Mouse (Mus musculus): ENCODE measurements at regions not wholly inside any gene's neighbourhood (a gene's known extent, or its start where the extent isn't known, plus 50 kb on each side); places are given as distances from the start of the nearest gene placed in this dataset.

- no peak overlapping the region for H3K4me2 ChIP-seq (replicated peaks)
- H3K27me3 ChIP-seq, result no peaks in the 10 kb centered on the region
- H3K4me1 ChIP-seq, result peaks cover 42% of the 10 kb centered on the region
- H3K36me3 ChIP-seq, result no peaks in the 10 kb centered on the region
- no peak overlapping the region for H3K4me3 ChIP-seq
- 74% methylated on average over 4 of the region's 4 CpGs for WGBS
- no peak overlapping the region for H3K27ac ChIP-seq
- H3K9me3 ChIP-seq, result no peaks in the 10 kb centered on the region
- no peak for ATAC-seq (ENCODE audit: low FRiP score, low read depth)
- H3K9ac ChIP-seq, result no peak overlapping the region
Measured at GRCm38 (mm10) chr13:52061881-52062280, 215.4 kb downstream of the Gadd45g start.

DNA sequence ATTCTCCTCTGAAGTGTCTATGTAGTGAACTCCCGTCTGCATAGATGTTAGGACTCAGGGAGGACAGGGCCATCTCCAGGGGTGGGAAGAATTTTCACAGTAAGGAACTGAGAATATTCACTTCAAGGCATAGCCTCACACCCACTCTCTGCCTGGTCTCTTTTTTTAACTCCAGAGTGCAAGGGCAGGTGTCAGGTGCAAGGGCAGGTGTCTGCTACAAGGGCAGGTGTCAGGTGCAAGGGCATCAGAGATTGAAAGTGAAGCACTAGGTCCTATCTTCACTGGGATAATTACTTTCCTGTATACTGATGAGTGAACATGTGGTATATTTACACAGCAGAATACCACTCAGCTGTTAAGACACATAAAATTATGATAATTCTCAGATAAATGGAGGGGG, 216.1 kb downstream of the Gadd45g start:
- no peak for ATAC-seq (ENCODE audit: low FRiP score, low read depth)
- Histone ChIP-seq H3K9ac (no peak overlapping the region), H3K9me3 (no peaks in the 10 kb centered on the region), H3K4me2 (replicated peaks) (no peak overlapping the region), H3K27me3 (no peaks in the 10 kb centered on the region), H3K4me3 (no peak overlapping the region), H3K27ac (no peak overlapping the region), H3K36me3 (no peaks in the 10 kb centered on the region), H3K4me1 (peaks cover 48% of the 10 kb centered on the region)
- WGBS, result 95% methylated on average over 1 of the region's 1 CpGs

GRCm38 (mm10) chr13:52065274-52065673, 218.8 kb downstream of the Gadd45g start:
- Histone ChIP-seq H3K4me1 (peaks cover 41% of the 10 kb centered on the region), H3K36me3 (no peaks in the 10 kb centered on the region), H3K27ac (no peak overlapping the region), H3K4me2 (replicated peaks) (no peak overlapping the region), H3K27me3 (no peaks in the 10 kb centered on the region), H3K9ac (no peak overlapping the region), H3K9me3 (no peaks in the 10 kb centered on the region), H3K4me3 (no peak overlapping the region)
- 82% methylated on average over 5 of the region's 5 CpGs for WGBS
- no peak for ATAC-seq (ENCODE audit: low FRiP score, low read depth)

- Histone ChIP-seq H3K36me3 (no peaks in the 10 kb centered on the region), H3K27me3 (no peaks in the 10 kb centered on the region), H3K4me1 (peaks cover 36% of the 10 kb centered on the region), H3K4me3 (no peak overlapping the region), H3K27ac (no peak overlapping the region), H3K4me2 (replicated peaks) (no peak overlapping the region), H3K9me3 (no peaks in the 10 kb centered on the region), H3K9ac (no peak overlapping the region)
- WGBS, result 31% methylated on average over 6 of the region's 6 CpGs
- ATAC-seq (ENCODE audit: low FRiP score, low read depth), result peak; percentile 68; the same call in 1 of the 2 replicates
Measured at GRCm38 (mm10) chr13:52065720-52066119, 219.2 kb downstream of the Gadd45g start.

DNA sequence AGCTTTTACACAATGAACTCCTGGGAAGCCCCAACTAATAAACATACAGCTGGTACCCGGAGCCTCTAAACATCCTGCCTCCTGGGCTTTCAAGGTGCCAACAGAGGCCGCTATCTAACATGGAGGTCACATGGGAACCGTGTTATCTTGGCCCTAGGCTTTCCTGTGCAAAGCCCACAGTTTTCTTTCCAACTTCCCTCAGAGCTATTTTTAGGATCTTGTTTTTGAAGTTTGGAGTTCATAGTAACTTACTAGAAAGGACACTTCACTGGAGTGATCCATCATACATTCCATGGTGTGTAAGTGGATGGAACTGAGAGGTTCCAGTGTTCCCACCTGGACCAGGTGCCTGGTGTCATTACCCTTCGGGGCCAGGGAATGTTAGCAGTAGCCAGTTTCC, 220.6 kb downstream of the Gadd45g start:
- H3K4me2 ChIP-seq (replicated peaks), result no peak overlapping the region
- H3K4me3 ChIP-seq, result no peak overlapping the region
- H3K9me3 ChIP-seq, result no peaks in the 10 kb centered on the region
- no peaks in the 10 kb centered on the region for H3K27me3 ChIP-seq
- no peak overlapping the region for H3K27ac ChIP-seq
- WGBS, result 39% methylated on average over 4 of the region's 4 CpGs
- no peaks in the 10 kb centered on the region for H3K36me3 ChIP-seq
- no peak overlapping the region for H3K9ac ChIP-seq
- H3K4me1 ChIP-seq, result peaks cover 32% of the 10 kb centered on the region
- ATAC-seq (ENCODE audit: low FRiP score, low read depth), result no peak

DNA sequence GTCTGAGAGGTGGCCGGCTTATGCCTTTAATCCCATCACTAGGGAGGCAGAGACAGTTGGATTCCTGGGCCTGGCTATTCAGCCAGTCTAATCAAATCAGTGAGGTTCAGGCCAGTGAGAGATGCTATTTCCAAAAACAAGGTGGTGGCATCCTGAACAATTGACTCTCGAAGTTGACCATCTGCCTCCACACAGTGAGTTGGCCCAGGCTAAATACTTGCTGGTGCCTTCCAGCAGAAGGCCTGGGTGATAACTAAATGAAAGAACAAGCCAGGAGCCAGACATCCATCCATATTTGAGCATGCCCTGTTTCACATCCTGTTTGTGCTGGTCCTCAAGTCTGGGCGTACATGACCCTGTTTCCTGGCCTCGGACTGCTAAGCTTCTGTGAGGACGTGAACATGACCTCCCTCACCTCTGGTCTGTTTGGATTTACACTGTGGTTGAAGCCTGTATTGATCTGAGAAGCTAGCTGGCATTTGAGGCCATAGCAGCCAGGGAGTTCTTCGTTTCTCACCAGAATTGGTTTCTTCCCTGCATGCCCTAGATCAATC, 222.5 kb downstream of the Gadd45g start:
- H3K9ac ChIP-seq, result no peak overlapping the region
- no peak overlapping the region for H3K4me2 ChIP-seq (replicated peaks)
- no peak overlapping the region for H3K27ac ChIP-seq
- no peak for ATAC-seq (ENCODE audit: low FRiP score, low read depth)
- no peaks in the 10 kb centered on the region for H3K36me3 ChIP-seq
- no peaks in the 10 kb centered on the region for H3K27me3 ChIP-seq
- H3K4me3 ChIP-seq, result no peak overlapping the region
- 63% methylated on average over 6 of the region's 6 CpGs for WGBS
- H3K4me1 ChIP-seq, result peaks cover 32% of the 10 kb centered on the region
- H3K9me3 ChIP-seq, result no peaks in the 10 kb centered on the region

GRCm38 (mm10) chr13:52069714-52070113, 223.2 kb downstream of the Gadd45g start:
- Histone ChIP-seq H3K4me2 (replicated peaks) (no peak overlapping the region), H3K4me3 (no peak overlapping the region), H3K9ac (no peak overlapping the region), H3K36me3 (no peaks in the 10 kb centered on the region), H3K4me1 (peaks cover 31% of the 10 kb centered on the region), H3K27ac (no peak overlapping the region), H3K9me3 (no peaks in the 10 kb centered on the region), H3K27me3 (no peaks in the 10 kb centered on the region)
- no peak for ATAC-seq (ENCODE audit: low FRiP score, low read depth)
- WGBS, result 71% methylated on average over 3 of the region's 3 CpGs

DNA sequence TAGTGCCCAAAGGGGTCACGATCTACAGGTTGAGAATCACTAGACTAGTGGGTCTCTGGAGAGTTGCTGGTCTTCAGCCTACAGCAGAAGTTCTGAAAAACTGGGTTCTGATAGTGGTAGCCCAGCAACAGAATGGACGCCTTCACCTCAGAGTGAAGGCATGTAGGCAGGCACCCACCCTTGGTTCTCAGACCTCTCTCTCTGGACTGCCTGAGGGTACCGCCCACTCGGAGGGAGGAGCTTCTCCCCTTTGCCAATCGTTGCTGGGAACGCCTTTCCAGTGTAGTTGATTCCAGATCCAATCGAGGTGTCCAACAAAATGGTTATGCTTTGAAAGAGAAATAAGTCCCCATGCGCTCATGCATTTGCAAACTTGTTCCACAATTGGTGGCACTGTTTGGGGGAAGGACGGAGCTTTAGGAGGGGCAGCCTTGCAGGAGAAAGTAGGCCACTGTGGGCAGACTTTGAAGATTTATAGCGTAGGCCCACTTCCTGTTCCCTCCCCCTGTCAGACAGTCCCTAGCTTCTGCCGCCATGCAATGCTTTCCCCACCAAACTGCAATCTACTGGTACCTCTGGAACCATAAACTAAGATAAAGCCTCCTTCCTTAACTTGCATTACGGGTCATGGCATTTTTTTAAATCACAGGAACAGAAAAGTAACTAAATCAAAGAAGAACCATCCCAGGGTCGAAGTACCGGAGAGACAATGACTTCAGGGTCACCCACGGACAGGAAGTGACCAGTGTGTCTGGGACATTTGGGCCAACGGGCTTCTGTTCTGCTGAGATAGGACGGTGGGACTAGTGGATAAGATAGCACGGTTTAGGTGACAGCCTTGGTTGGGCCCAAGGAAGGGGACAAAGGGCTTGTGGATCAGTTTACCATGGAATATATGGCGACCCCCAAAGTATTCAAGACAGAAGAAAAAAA, 224.5 kb downstream of the Gadd45g start:
- Histone ChIP-seq H3K9me3 (no peaks in the 10 kb centered on the region), H3K4me2 (replicated peaks) (no peak overlapping the region), H3K27ac (no peak overlapping the region), H3K4me3 (no peak overlapping the region), H3K4me1 (peaks cover 22% of the 10 kb centered on the region), H3K36me3 (no peaks in the 10 kb centered on the region), H3K27me3 (no peaks in the 10 kb centered on the region), H3K9ac (no peak overlapping the region)
- 84% methylated on average over 19 of the region's 19 CpGs for WGBS
- ATAC-seq (ENCODE audit: low FRiP score, low read depth), result no peak

- no peak overlapping the region for H3K9ac ChIP-seq
- 60% methylated on average over 4 of the region's 4 CpGs for WGBS
- H3K9me3 ChIP-seq, result no peaks in the 10 kb centered on the region
- no peak overlapping the region for H3K4me2 ChIP-seq (replicated peaks)
- H3K4me3 ChIP-seq, result no peak overlapping the region
- H3K27ac ChIP-seq, result no peak overlapping the region
- no peaks in the 10 kb centered on the region for H3K36me3 ChIP-seq
- no peak for ATAC-seq (ENCODE audit: low FRiP score, low read depth)
- H3K27me3 ChIP-seq, result no peaks in the 10 kb centered on the region
- peaks cover 20% of the 10 kb centered on the region for H3K4me1 ChIP-seq
Measured at GRCm38 (mm10) chr13:52077616-52078015, 231.1 kb downstream of the Gadd45g start.

DNA sequence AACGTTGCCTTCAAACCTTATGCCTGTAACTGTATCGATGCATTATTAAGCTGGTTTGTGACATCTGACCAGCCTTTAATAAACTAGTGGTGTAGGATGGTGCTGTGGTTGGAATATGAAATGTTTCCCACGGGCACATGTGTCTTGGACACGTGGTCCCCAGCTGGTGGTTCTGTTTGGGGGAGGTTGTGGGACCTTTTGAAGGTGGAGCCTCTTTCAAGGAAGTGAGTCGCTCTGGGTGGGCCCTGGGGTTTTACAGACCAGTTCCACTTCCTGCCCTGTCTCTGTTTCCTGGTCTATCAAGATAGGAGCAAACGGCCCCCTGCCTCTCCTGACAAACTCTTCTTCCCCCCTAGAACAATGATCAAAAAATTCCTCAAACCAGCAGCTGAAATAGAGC, 232.1 kb downstream of the Gadd45g start:
- Histone ChIP-seq H3K4me2 (replicated peaks) (no peak overlapping the region), H3K36me3 (no peaks in the 10 kb centered on the region), H3K27ac (no peak overlapping the region; the same call in 1 of the 2 replicates), H3K4me3 (no peak overlapping the region), H3K27me3 (no peaks in the 10 kb centered on the region), H3K4me1 (peaks cover 22% of the 10 kb centered on the region), H3K9ac (no peak overlapping the region), H3K9me3 (no peaks in the 10 kb centered on the region)
- 60% methylated on average over 6 of the region's 6 CpGs for WGBS
- ATAC-seq (ENCODE audit: low FRiP score, low read depth), result no peak; the same call in 1 of the 2 replicates

GRCm38 (mm10) chr13:52079678-52080246, 233.3 kb downstream of the Gadd45g start:
- Histone ChIP-seq H3K9me3 (no peaks in the 10 kb centered on the region), H3K27me3 (no peaks in the 10 kb centered on the region), H3K9ac (no peak overlapping the region), H3K4me3 (no peak overlapping the region), H3K4me2 (replicated peaks) (no peak overlapping the region; the same call in 1 of the 2 replicates), H3K36me3 (no peaks in the 10 kb centered on the region), H3K4me1 (peaks cover 26% of the 10 kb centered on the region), H3K27ac (peak overlapping the region; percentile 29; the same call in 1 of the 2 replicates)
- peak; percentile 77 for ATAC-seq (ENCODE audit: low FRiP score, low read depth)
- WGBS, result 46% methylated on average over 14 of the region's 14 CpGs

DNA sequence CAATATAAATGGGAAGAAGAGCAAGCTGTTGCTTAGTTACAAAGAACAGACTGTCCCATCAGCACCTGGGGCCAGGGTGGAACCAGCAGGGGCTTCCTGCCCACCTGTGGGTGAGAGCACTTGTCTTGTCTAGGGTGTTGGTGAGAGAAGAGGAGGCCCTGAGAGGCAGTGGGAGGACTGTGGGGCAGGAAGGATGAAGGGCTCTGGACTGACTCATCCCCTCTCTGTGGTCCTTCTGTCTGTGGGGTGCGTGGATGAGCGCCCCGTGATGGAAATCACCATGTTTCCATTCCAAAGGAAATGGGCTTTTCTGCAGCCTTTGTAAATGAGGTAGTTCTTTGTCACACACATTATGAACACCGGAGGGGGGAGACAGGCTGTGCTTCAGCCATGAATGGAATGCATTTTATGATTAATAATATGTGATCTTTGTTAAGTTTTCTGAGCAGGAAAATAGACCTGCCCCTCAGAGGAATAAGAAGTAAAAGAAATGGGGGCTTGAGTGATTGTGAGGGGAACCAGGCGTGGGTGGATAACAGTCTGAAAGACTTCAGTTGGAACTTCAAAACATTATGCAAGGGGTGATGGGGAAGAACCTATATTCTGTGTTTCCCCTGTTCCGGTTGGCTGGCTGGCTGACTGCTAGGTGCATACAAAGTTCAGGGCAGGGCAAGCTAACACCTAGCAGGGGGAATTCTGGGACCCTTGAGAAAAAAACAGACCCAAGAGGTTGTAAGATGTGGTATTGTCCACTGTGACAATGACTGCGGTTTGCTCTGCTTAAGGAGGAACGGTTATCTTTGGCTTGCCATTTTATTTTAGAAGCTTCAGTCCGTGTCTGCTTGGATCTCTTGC, 237.3 kb downstream of the Gadd45g start:
- H3K4me1 ChIP-seq, result peaks cover 23% of the 10 kb centered on the region
- H3K9me3 ChIP-seq, result no peaks in the 10 kb centered on the region
- H3K9ac ChIP-seq, result no peak overlapping the region
- WGBS, result 84% methylated on average over 9 of the region's 9 CpGs
- no peak overlapping the region for H3K4me2 ChIP-seq (replicated peaks)
- H3K27me3 ChIP-seq, result no peaks in the 10 kb centered on the region
- H3K27ac ChIP-seq, result no peak overlapping the region
- H3K36me3 ChIP-seq, result no peaks in the 10 kb centered on the region
- ATAC-seq (ENCODE audit: low FRiP score, low read depth), result no peak
- H3K4me3 ChIP-seq, result no peak overlapping the region
